Mouse (Mus musculus) CH12.LX (cell line): ENCODE data around the gene Per3. TPM values are rescaled to one million over a fixed set of nuclear protein-coding genes. Genes with fewer than 3 reads are reported as not detected.

Source experiments
- DNase-seq: peaks from one replicate; pipeline ENCODE4 v3.0.0-alpha.2; 2013; ENCODE audit errors: extremely low read depth
- H3K27ac ChIP-seq: 2 replicates; pipeline ENCODE4 v1.5.1; 2012; ENCODE audit warnings: low read depth, mild to moderate bottlenecking, control low read depth, moderate library complexity; ENCODE audit not compliant: insufficient read depth
- H3K27me3 ChIP-seq: replicated peaks from 2 replicates; pipeline ENCODE3; 2012; ENCODE audit warnings: inconsistent platforms
- H3K36me3 ChIP-seq, 2 experiments: replicated peaks in 1 of 2; 2 replicates each; pipeline versions ENCODE3 to v1.6.1; 2012; ENCODE audit warnings: inconsistent platforms in 1 of 2, low read length in 1 of 2, mild to moderate bottlenecking in 1 of 2, mixed read lengths in 1 of 2, moderate library complexity in 1 of 2; ENCODE audit not compliant: control insufficient read depth in 1 of 2, insufficient read depth in 1 of 2
- H3K4me1 ChIP-seq, 2 experiments: 2 replicates each; pipeline ENCODE4 v1.6.1; 2012; ENCODE audit warnings: inconsistent platforms in 1 of 2, moderate library complexity in 1 of 2; ENCODE audit not compliant: insufficient read depth in 2 of 2, control insufficient read depth in 1 of 2
- H3K4me2 ChIP-seq: 2 replicates; pipeline ENCODE4 v1.6.1; 2012; ENCODE audit warnings: low read depth, mild to moderate bottlenecking, control low read depth; ENCODE audit not compliant: poor library complexity, insufficient read depth, severe bottlenecking
- H3K4me3 ChIP-seq, 3 experiments: fragments of 150-350 bp in 1 of 3; sonication (generic) in 1 of 3; replicated peaks in 1 of 3; 2 replicates each; pipeline versions ENCODE3 to v1.5.1; 2011 to 2012; ENCODE audit warnings: low read depth in 2 of 3, low read length in 2 of 3, mild to moderate bottlenecking in 2 of 3, moderate library complexity in 2 of 3, control low read depth in 1 of 3, improper control_type of control experiment in 1 of 3, inconsistent platforms in 1 of 3, mixed read lengths in 1 of 3; ENCODE audit not compliant: poor library complexity in 1 of 3
- H3K79me2 ChIP-seq: replicated peaks from 2 replicates; pipeline ENCODE4 v1.6.1; 2012; ENCODE audit warnings: mild to moderate bottlenecking, moderate library complexity; ENCODE audit not compliant: control insufficient read depth, poor library complexity, insufficient read depth, severe bottlenecking; ENCODE audit errors: extremely low read depth
- H3K9ac ChIP-seq: 2 replicates; pipeline ENCODE4 v1.6.1; 2012; ENCODE audit warnings: low read depth, mild to moderate bottlenecking, control low read depth, moderate library complexity; ENCODE audit not compliant: insufficient read depth
- H3K9me3 ChIP-seq: replicated peaks from 2 replicates; pipeline ENCODE3; 2012; ENCODE audit warnings: low read length, inconsistent platforms, mixed read lengths
- BHLHE40 ChIP-seq: IDR thresholded peaks from 2 replicates; pipeline ENCODE4 v1.6.1; 2011; ENCODE audit warnings: mild to moderate bottlenecking, low read depth, low read length, improper control_type of control experiment
- CHD1 ChIP-seq: IDR thresholded peaks from 2 replicates; pipeline ENCODE4 v1.6.1; 2012; ENCODE audit warnings: low read depth, low read length, improper control_type of control experiment, inconsistent platforms
- CHD2 ChIP-seq: IDR thresholded peaks from 2 replicates; pipeline ENCODE4 v1.6.1; 2011; ENCODE audit warnings: low read length, improper control_type of control experiment
- CTCF ChIP-seq, 2 experiments: IDR thresholded peaks in 1 of 2; conservative IDR thresholded peaks in 1 of 2; 2 replicates each; pipeline ENCODE4 v1.5.1; 2011 to 2012; ENCODE audit warnings: low read depth in 2 of 2, low read length in 2 of 2, improper control_type of control experiment in 1 of 2, inconsistent platforms in 1 of 2, mild to moderate bottlenecking in 1 of 2, moderate library complexity in 1 of 2
- E2F4 ChIP-seq: IDR thresholded peaks from 2 replicates; pipeline ENCODE4 v1.6.1; 2011; ENCODE audit warnings: low read depth, low read length, improper control_type of control experiment; ENCODE audit not compliant: insufficient replicate concordance
- ELF1 ChIP-seq: IDR thresholded peaks from 2 replicates; pipeline ENCODE4 v1.6.1; 2014; ENCODE audit warnings: low read depth, mild to moderate bottlenecking, inconsistent platforms, low read length, improper control_type of control experiment
- EP300 ChIP-seq: IDR thresholded peaks from 2 replicates; pipeline ENCODE4 v1.6.1; 2011; ENCODE audit warnings: low read length, improper control_type of control experiment
- ETS1 ChIP-seq: conservative IDR thresholded peaks from 2 replicates; pipeline ENCODE4 v1.6.1; 2012; ENCODE audit warnings: low read depth, mild to moderate bottlenecking, inconsistent platforms, low read length, improper control_type of control experiment, moderate library complexity
- GABPA ChIP-seq: IDR thresholded peaks from 2 replicates; pipeline ENCODE4 v1.6.1; 2012; ENCODE audit warnings: low read depth, low read length, improper control_type of control experiment, inconsistent platforms; ENCODE audit not compliant: insufficient replicate concordance
- HCFC1 ChIP-seq: IDR thresholded peaks from 2 replicates; pipeline ENCODE4 v1.6.1; 2012; ENCODE audit warnings: low read depth, mild to moderate bottlenecking, inconsistent platforms, low read length, improper control_type of control experiment
- IRF4 ChIP-seq: IDR thresholded peaks from 2 replicates; pipeline ENCODE4 v1.6.1; 2014; ENCODE audit warnings: low read depth, mild to moderate bottlenecking, inconsistent platforms, low read length, improper control_type of control experiment
- JUN ChIP-seq: IDR thresholded peaks from 2 replicates; pipeline ENCODE4 v1.6.1; 2011; ENCODE audit warnings: low read depth, mild to moderate bottlenecking, low read length, improper control_type of control experiment, moderate library complexity; ENCODE audit not compliant: insufficient read depth
- JUND ChIP-seq: conservative IDR thresholded peaks from 2 replicates; pipeline ENCODE4 v1.6.1; 2011; ENCODE audit warnings: low read depth, low read length, improper control_type of control experiment
- KAT2A ChIP-seq: IDR thresholded peaks from 2 replicates; pipeline ENCODE4 v1.6.1; 2012; ENCODE audit warnings: low read length, improper control_type of control experiment, inconsistent platforms; ENCODE audit not compliant: insufficient replicate concordance
- MAFK ChIP-seq: IDR thresholded peaks from 2 replicates; pipeline ENCODE4 v1.6.1; 2011; ENCODE audit warnings: low read length, improper control_type of control experiment; ENCODE audit not compliant: insufficient replicate concordance
- MAX ChIP-seq: IDR thresholded peaks from 2 replicates; pipeline ENCODE4 v1.6.1; 2011; ENCODE audit warnings: low read length, improper control_type of control experiment
- MAZ ChIP-seq: IDR thresholded peaks from 2 replicates; pipeline ENCODE4 v1.6.1; 2012; ENCODE audit warnings: low read depth, mild to moderate bottlenecking, inconsistent platforms, low read length, improper control_type of control experiment, moderate library complexity
- MEF2A ChIP-seq: IDR thresholded peaks from 2 replicates; pipeline ENCODE4 v1.6.1; 2014; ENCODE audit warnings: low read depth, mild to moderate bottlenecking, inconsistent platforms, low read length, improper control_type of control experiment, borderline replicate concordance
- MXI1 ChIP-seq: IDR thresholded peaks from 2 replicates; pipeline ENCODE4 v1.6.1; 2011; ENCODE audit warnings: mild to moderate bottlenecking, low read depth, low read length, improper control_type of control experiment
- MYC ChIP-seq: IDR thresholded peaks from 2 replicates; pipeline ENCODE4 v1.6.1; 2011; ENCODE audit warnings: low read depth, mild to moderate bottlenecking, improper control_type of control experiment, low read length
- NELFE ChIP-seq: IDR thresholded peaks from 2 replicates; pipeline ENCODE4 v1.6.1; 2011; ENCODE audit warnings: low read depth, low read length, improper control_type of control experiment
- NRF1 ChIP-seq: IDR thresholded peaks from 2 replicates; pipeline ENCODE4 v1.6.1; 2014; ENCODE audit warnings: low read depth, mild to moderate bottlenecking, inconsistent platforms, low read length, improper control_type of control experiment, moderate library complexity
- PAX5 ChIP-seq: IDR thresholded peaks from 2 replicates; pipeline ENCODE4 v1.6.1; 2012; ENCODE audit warnings: low read length, inconsistent platforms, mixed read lengths
- POLR2A ChIP-seq: IDR thresholded peaks from 2 replicates; pipeline ENCODE4 v1.6.1; 2011; ENCODE audit warnings: low read depth, mild to moderate bottlenecking, improper control_type of control experiment, low read length
- POLR2AphosphoS2 ChIP-seq: IDR thresholded peaks from 2 replicates; pipeline ENCODE4 v1.6.1; 2011; ENCODE audit warnings: low read depth, low read length, improper control_type of control experiment
- RAD21 ChIP-seq: IDR thresholded peaks from 2 replicates; pipeline ENCODE4 v1.6.1; 2011; ENCODE audit warnings: low read depth, mild to moderate bottlenecking, low read length, improper control_type of control experiment, moderate library complexity
- RCOR1 ChIP-seq: conservative IDR thresholded peaks from 2 replicates; pipeline ENCODE4 v1.6.1; 2012; ENCODE audit warnings: low read depth, mild to moderate bottlenecking, inconsistent platforms, low read length, improper control_type of control experiment
- SIN3A ChIP-seq: IDR thresholded peaks from 2 replicates; pipeline ENCODE4 v1.6.1; 2012; ENCODE audit warnings: low read length, improper control_type of control experiment, inconsistent platforms
- SMC3 ChIP-seq: IDR thresholded peaks from 2 replicates; pipeline ENCODE4 v1.6.1; 2011; ENCODE audit warnings: low read depth, low read length, improper control_type of control experiment
- TBP ChIP-seq: conservative IDR thresholded peaks from 2 replicates; pipeline ENCODE4 v1.6.1; 2011; ENCODE audit warnings: low read depth, low read length, improper control_type of control experiment
- TCF12 ChIP-seq: IDR thresholded peaks from 2 replicates; pipeline ENCODE4 v1.6.1; 2014; ENCODE audit warnings: low read depth, mild to moderate bottlenecking, inconsistent platforms, low read length, improper control_type of control experiment
- UBTF ChIP-seq: IDR thresholded peaks from 2 replicates; pipeline ENCODE4 v1.6.1; 2012; ENCODE audit warnings: low read depth, mild to moderate bottlenecking, inconsistent platforms, low read length, improper control_type of control experiment, moderate library complexity
- USF1 ChIP-seq: IDR thresholded peaks from 2 replicates; pipeline ENCODE4 v1.6.1; 2014; ENCODE audit warnings: low read depth, mild to moderate bottlenecking, inconsistent platforms, low read length, improper control_type of control experiment
- USF2 ChIP-seq: conservative IDR thresholded peaks from 2 replicates; pipeline ENCODE4 v1.6.1; 2011; ENCODE audit warnings: low read depth, low read length, improper control_type of control experiment
- ZC3H11A ChIP-seq: IDR thresholded peaks from 2 replicates; pipeline ENCODE4 v1.6.1; 2012; ENCODE audit warnings: low read depth, mild to moderate bottlenecking, inconsistent platforms, low read length, improper control_type of control experiment
- ZKSCAN1 ChIP-seq: IDR thresholded peaks from 2 replicates; pipeline ENCODE4 v1.6.1; 2012; ENCODE audit warnings: low read depth, inconsistent platforms, low read length, improper control_type of control experiment, borderline replicate concordance
- ZMIZ1 ChIP-seq: IDR thresholded peaks from 2 replicates; pipeline ENCODE4 v1.6.1; 2012; ENCODE audit warnings: low read depth, mild to moderate bottlenecking, inconsistent platforms, low read length, improper control_type of control experiment
- ZNF384 ChIP-seq: IDR thresholded peaks from 2 replicates; pipeline ENCODE4 v1.6.1; 2012; ENCODE audit warnings: low read depth, low read length, improper control_type of control experiment, inconsistent platforms
- dilution Hi-C: fragments of 300-500 bp; cut with MboI; formaldehyde crosslinking; loops from 2 replicates; pipeline ENCODE4 v1.14.3; 2020; ENCODE audit warnings: low sequenced_read_pairs; ENCODE audit not compliant: extremely low pct_unique_long_range_greater_than_20kb, extremely low pct_ligation_motif_present
- in situ Hi-C: fragments of 300-500 bp; cut with MboI; formaldehyde crosslinking; loops from 3 replicates; pipeline ENCODE4 v1.14.3; 2019; ENCODE audit warnings: low sequenced_read_pairs, low pct_ligation_motif_present, low pct_unique_long_range_greater_than_20kb, mixed read lengths
- polyA plus RNA-seq: library from polyadenylated mRNA; unstranded; fragments of >175 nt; gene quantifications from 2 replicates; pipeline ENCODE4 v1.2.1, GENCODE M21; 2012; ENCODE audit warnings: low read depth; ENCODE audit not compliant: insufficient read length
- total RNA-seq, 2 experiments: library from RNA; depleted of rRNA; stranded (reverse); fragments of 300-350 nt in 1 of 2; fragments of >200 nt in 1 of 2; gene quantifications; 2 replicates each; pipeline ENCODE4 v1.2.3; 2012 to 2014

Per3 gene
- total and polyA plus RNA-seq, 3 experiments = 0.56 to 0.81 (median 0.74) TPM

GRCm38 (mm10) chr4:151001397-151001796, 43.1 kb downstream of the Per3 start:
- Histone ChIP-seq H3K27ac (no peak overlapping the region), H3K4me3 (no peak overlapping the region)
- dilution Hi-C loops = no loop called here

GRCm38 (mm10) chr4:150998626-150999025, 45.8 kb downstream of the Per3 start:
- Histone ChIP-seq H3K4me1 (peaks cover 21 to 33% of the 10 kb centered on the region in 2 experiments), H3K79me2 (no peaks in the 10 kb centered on the region), H3K27ac (no peak overlapping the region), H3K4me2 (no peak overlapping the region), H3K9me3 (no peaks in the 10 kb centered on the region), H3K9ac (no peak overlapping the region), H3K27me3 (no peaks in the 10 kb centered on the region), H3K4me3 (no peak overlapping the region), H3K36me3 (no peaks in the 10 kb centered on the region)
- no peak for TF ChIP-seq SIN3A
- no peak for TF ChIP-seq UBTF
- TF ChIP-seq CHD2 = no peak
- no peak for TF ChIP-seq ZMIZ1
- TF ChIP-seq JUND = no peak
- TF ChIP-seq MAX = no peak
- no peak for TF ChIP-seq POLR2A
- TF ChIP-seq IRF4 = no peak
- no peak for TF ChIP-seq PAX5
- TF ChIP-seq CHD1 = no peak
- TF ChIP-seq ELF1 = no peak
- no peak for TF ChIP-seq TBP
- TF ChIP-seq SMC3 = no peak
- no peak for TF ChIP-seq RCOR1
- in situ Hi-C loops (no loop called here), dilution Hi-C loops (no loop called here)
- no peak for DNase-seq

More at GRCm38 (mm10) chr4:151001397-151001796, 43.1 kb downstream of the Per3 start:
- no peaks in the 10 kb centered on the region for H3K36me3 ChIP-seq
- H3K27me3 ChIP-seq = no peaks in the 10 kb centered on the region
- peak overlapping the region; percentile 38; the same call in 1 of the 2 replicates for H3K4me2 ChIP-seq
- no peaks in the 10 kb centered on the region for H3K9me3 ChIP-seq
- no peaks in the 10 kb centered on the region for H3K79me2 ChIP-seq
- in situ Hi-C loops = no loop called here
- no peak for TF ChIP-seq ZNF384
- no peak for TF ChIP-seq USF1
- no peak for TF ChIP-seq USF2
- TF ChIP-seq CHD1 = no peak
- 0 out of 2 replicates have a peak, but pooled peaks have one; percentile 27 for TF ChIP-seq EP300
- no peak for TF ChIP-seq ZMIZ1
- no peak for TF ChIP-seq POLR2A
- peak; percentile 53; the same call in 1 of the 2 replicates for TF ChIP-seq ELF1
- no peak for TF ChIP-seq CTCF (conservative IDR thresholded peaks at IDR 0.05 in 1 of 2, IDR thresholded peaks at IDR 0.05 in 1 of 2; ENCODE audit: low read depth in 2 of 2, low read length in 2 of 2)
- TF ChIP-seq RAD21 = no peak
- no peak for TF ChIP-seq SIN3A
- no peak; the same call in 1 of the 2 replicates for TF ChIP-seq MEF2A
- TF ChIP-seq HCFC1 = no peak
- TF ChIP-seq JUND = no peak
- TF ChIP-seq RCOR1 = 0 out of 2 replicates have a peak, but pooled peaks have one; percentile 59
- peak; percentile 35; the same call in 1 of the 2 replicates for TF ChIP-seq ETS1
- no peak for TF ChIP-seq PAX5
- TF ChIP-seq MXI1 = no peak
- TF ChIP-seq KAT2A = no peak
- TF ChIP-seq CHD2 = no peak
- TF ChIP-seq UBTF = no peak
- TF ChIP-seq BHLHE40 = no peak
- TF ChIP-seq SMC3 = no peak; the same call in 1 of the 2 replicates
- no peak for TF ChIP-seq MAFK
- TF ChIP-seq MYC = no peak
- no peak for TF ChIP-seq TBP
- no peak for TF ChIP-seq NELFE
- no peak for TF ChIP-seq E2F4
- TF ChIP-seq ZKSCAN1 = no peak
- no peak for TF ChIP-seq POLR2AphosphoS2
- peak; percentile 53; the same call in 1 of the 2 replicates for TF ChIP-seq IRF4
- no peak for TF ChIP-seq TCF12
- no peak for TF ChIP-seq NRF1
- no peak for TF ChIP-seq ZC3H11A
- peak; percentile 38; the same call in 1 of the 2 replicates for TF ChIP-seq MAX
- TF ChIP-seq MAZ = no peak
- TF ChIP-seq JUN = no peak
- no peak for TF ChIP-seq GABPA
- H3K9ac ChIP-seq = no peak overlapping the region
- H3K4me1 ChIP-seq = peaks cover 24 to 40% of the 10 kb centered on the region in 2 experiments
- peak; percentile 42 for DNase-seq
